Mouse (Mus musculus) layer of hippocampus, adult 8-10 months (tissue): ENCODE data around the gene Prss42. TPM values are rescaled to one million over a fixed set of nuclear protein-coding genes. Genes with fewer than 3 reads are reported as not detected.

Experiments used
- total RNA-seq, 4 experiments: library from RNA; stranded (reverse); gene quantifications; 2 replicates each; pipeline ENCODE4 v1.2.4; 2022

The Prss42 gene
- total RNA-seq, 4 experiments from 2014 or later: not detected

Other genes starting within 250 kb of the Prss42 start
- 1 to 10 TPM; 2.0 to 4.6 (median 3.0) TPM for gene Nradd, start 173.7 kb upstream of the Prss42 start, total RNA-seq
- 10 to 100 TPM; 15.1 to 18.5 (median 18.1) TPM for gene Nbeal2, start 144.0 kb upstream of the Prss42 start, total RNA-seq
- gene Ccdc12, start 141.7 kb upstream of the Prss42 start, total RNA-seq: 10 to 100 TPM; 46.4 to 61.2 (median 57.8) TPM
- 1 to 10 TPM in 1 of 4 experiments, under 1 TPM in 1, not detected in 2; 0.74 to 1.9 TPM for gene Myl3, start 56.3 kb upstream of the Prss42 start, total RNA-seq
- gene Pth1r, start 51.0 kb upstream of the Prss42 start, total RNA-seq: 10 to 100 TPM in 1 of 4 experiments, 1 to 10 TPM in 3; 6.1 to 10.5 (median 8.7) TPM
- not detected for gene Prss44, start 15.8 kb downstream of the Prss42 start, total RNA-seq
- gene Prss43, start 28.5 kb downstream of the Prss42 start, total RNA-seq: under 1 TPM in 2 of 4 experiments, not detected in 2; 0.23 to 0.39 TPM
- under 1 TPM in 3 of 4 experiments, not detected in 1; 0.35 to 0.63 (median 0.55) TPM for gene Prss45, start 36.4 kb downstream of the Prss42 start, total RNA-seq
- gene Prss46, start 46.3 kb downstream of the Prss42 start, total RNA-seq: not detected
- gene Prss50, start 59.8 kb downstream of the Prss42 start, total RNA-seq: 1 to 10 TPM in 2 of 4 experiments, under 1 TPM in 2; 0.60 to 2.1 (median 1.4) TPM
- 10 to 100 TPM in 3 of 4 experiments, 1 to 10 TPM in 1; 8.0 to 14.7 (median 13.7) TPM for gene Als2cl, start 81.7 kb downstream of the Prss42 start, total RNA-seq
- gene Tmie, start 81.9 kb downstream of the Prss42 start, total RNA-seq: 1 to 10 TPM; 2.4 to 3.6 (median 2.8) TPM
- gene Fam240a, start 118.7 kb downstream of the Prss42 start, total RNA-seq: not detected
- 1 to 10 TPM in 1 of 4 experiments, under 1 TPM in 2, not detected in 1; 0.62 to 1.2 (median 0.74) TPM for gene Tdgf1, start 148.0 kb downstream of the Prss42 start, total RNA-seq
- 1 to 10 TPM; 1.3 to 2.0 (median 1.8) TPM for gene Lrrc2, start 153.4 kb downstream of the Prss42 start, total RNA-seq
- under 1 TPM in 3 of 4 experiments, not detected in 1; 0.36 to 0.54 (median 0.40) TPM for gene Rtp3, start 192.4 kb downstream of the Prss42 start, total RNA-seq
- gene Ltf, start 221.1 kb downstream of the Prss42 start, total RNA-seq: not detected